Mouse (Mus musculus) midbrain, embryonic 14.5 days (tissue): ENCODE measurements at regions not wholly inside any gene's neighbourhood (a gene's known extent, or its start where the extent isn't known, plus 50 kb on each side); places are given as distances from the start of the nearest gene placed in this dataset.

Experiments
- ATAC-seq: fragments of 200-750 bp; cut with Nextera tagmentation; 2 replicates; pipeline ENCODE4 v1.8.0; 2017; ENCODE audit warnings: moderate number of reproducible peaks, moderate library complexity; ENCODE audit not compliant: low FRiP score, low TSS enrichment
- DNase-seq: peaks from one replicate; pipeline ENCODE4 v3.0.0-alpha.2; 2015
- H3K27ac ChIP-seq: fragments of 300-500 bp; sonication (generic); replicated peaks from 2 replicates; pipeline ENCODE4 v1.5.1; 2014; ENCODE audit warnings: mild to moderate bottlenecking, low read depth, low read length, moderate library complexity
- H3K27me3 ChIP-seq: fragments of 300-500 bp; sonication (generic); 2 replicates; pipeline ENCODE4 v1.6.1; 2014; ENCODE audit warnings: low read length, control low read depth, mixed read lengths; ENCODE audit not compliant: control insufficient read depth, insufficient read depth
- H3K36me3 ChIP-seq: fragments of 300-500 bp; sonication (generic); 2 replicates; pipeline ENCODE4 v1.6.1; 2014; ENCODE audit warnings: low read length, control low read depth; ENCODE audit not compliant: control insufficient read depth, insufficient read depth
- H3K4me1 ChIP-seq: fragments of 300-500 bp; sonication (generic); 2 replicates; pipeline ENCODE4 v1.6.1; 2014; ENCODE audit warnings: mild to moderate bottlenecking, antibody characterized with exemption, low read length, control low read depth; ENCODE audit not compliant: control insufficient read depth, insufficient read depth
- H3K4me2 ChIP-seq: fragments of 300-500 bp; sonication (generic); 2 replicates; pipeline ENCODE4 v1.6.1; 2014; ENCODE audit warnings: mild to moderate bottlenecking, low read length, moderate library complexity
- H3K4me3 ChIP-seq: fragments of 300-500 bp; sonication (generic); replicated peaks from 2 replicates; pipeline ENCODE4 v1.5.1; 2014; ENCODE audit warnings: low read depth, low read length
- H3K9ac ChIP-seq: fragments of 300-500 bp; sonication (generic); replicated peaks from 2 replicates; pipeline ENCODE4 v1.6.1; 2014; ENCODE audit warnings: mild to moderate bottlenecking, low read length, moderate library complexity
- H3K9me3 ChIP-seq: fragments of 300-500 bp; sonication (generic); 2 replicates; pipeline ENCODE4 v1.6.1; 2016; ENCODE audit warnings: low read length, control low read depth, mixed read lengths; ENCODE audit not compliant: control insufficient read depth
- WGBS: fragments of 180-500 bp; shearing (Covaris S2); extraction: QIAGEN DNeasy Blood & Tissue Kit; methylation state at CpG from one replicate; pipeline ENCODE4 v1.1.7; 2014; 5-methylcytosine and 5-hydroxymethylcytosine counted together

- ATAC-seq (no peak), DNase-seq (no peak)
- Histone ChIP-seq H3K4me2 (no peak overlapping the region), H3K4me3 (no peak overlapping the region), H3K4me1 (no peaks in the 10 kb centered on the region), H3K27me3 (no peaks in the 10 kb centered on the region), H3K9me3 (peaks cover 2% of the 10 kb centered on the region; the same call in 1 of the 2 replicates), H3K36me3 (no peaks in the 10 kb centered on the region), H3K9ac (no peak overlapping the region), H3K27ac (no peak overlapping the region)
- WGBS = 87% methylated on average over 8 of the region's 8 CpGs
These were observed 124.5 kb upstream of the Dio3 start for GRCm38 (mm10) chr12:110154225-110154962.

GRCm38 (mm10) chr12:110154963-110155325 lies 123.9 kb upstream of the Dio3 start:
- Histone ChIP-seq H3K36me3 (no peaks in the 10 kb centered on the region), H3K9me3 (no peaks in the 10 kb centered on the region), H3K4me2 (no peak overlapping the region), H3K27ac (no peak overlapping the region), H3K4me3 (no peak overlapping the region), H3K9ac (no peak overlapping the region), H3K4me1 (no peaks in the 10 kb centered on the region), H3K27me3 (no peaks in the 10 kb centered on the region)
- DNase-seq = no peak
- no peak for ATAC-seq
- WGBS = 89% methylated on average over 4 of the region's 4 CpGs

DNA sequence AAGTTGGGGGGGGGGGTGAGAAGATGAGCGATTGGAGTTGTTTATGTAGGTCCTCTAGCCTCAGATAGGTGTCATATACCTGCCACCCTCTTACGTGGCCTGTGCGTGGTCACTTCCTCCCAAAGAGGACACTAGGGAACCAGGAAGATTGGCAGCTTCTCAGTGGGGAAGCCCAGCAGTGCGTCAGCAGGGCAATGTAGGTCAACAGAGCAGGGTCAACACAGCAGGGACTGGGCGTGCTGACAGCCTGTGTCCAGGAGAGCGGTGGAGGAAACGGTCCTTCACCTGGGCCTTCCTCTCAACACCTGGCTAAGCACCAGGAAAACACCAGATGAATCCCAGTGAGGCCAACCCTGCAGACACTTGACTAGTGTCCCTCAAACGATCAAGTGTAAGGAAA lies 122.4 kb upstream of the Dio3 start:
- DNase-seq = no peak
- H3K4me1 ChIP-seq = no peaks in the 10 kb centered on the region
- H3K27ac ChIP-seq = no peak overlapping the region
- no peaks in the 10 kb centered on the region for H3K36me3 ChIP-seq
- no peaks in the 10 kb centered on the region for H3K9me3 ChIP-seq
- no peaks in the 10 kb centered on the region for H3K27me3 ChIP-seq
- H3K4me2 ChIP-seq = no peak overlapping the region
- no peak overlapping the region for H3K4me3 ChIP-seq
- no peak overlapping the region for H3K9ac ChIP-seq
- WGBS = 43% methylated on average over 8 of the region's 8 CpGs
- no peak for ATAC-seq

GRCm38 (mm10) chr12:110157998-110158747 lies 120.7 kb upstream of the Dio3 start:
- Histone ChIP-seq H3K9ac (no peak overlapping the region), H3K9me3 (no peaks in the 10 kb centered on the region), H3K27me3 (no peaks in the 10 kb centered on the region), H3K4me3 (no peak overlapping the region), H3K27ac (no peak overlapping the region), H3K4me1 (no peaks in the 10 kb centered on the region), H3K4me2 (no peak overlapping the region), H3K36me3 (no peaks in the 10 kb centered on the region)
- ATAC-seq (no peak), DNase-seq (no peak)
- WGBS = 82% methylated on average over 16 of the region's 16 CpGs

DNA sequence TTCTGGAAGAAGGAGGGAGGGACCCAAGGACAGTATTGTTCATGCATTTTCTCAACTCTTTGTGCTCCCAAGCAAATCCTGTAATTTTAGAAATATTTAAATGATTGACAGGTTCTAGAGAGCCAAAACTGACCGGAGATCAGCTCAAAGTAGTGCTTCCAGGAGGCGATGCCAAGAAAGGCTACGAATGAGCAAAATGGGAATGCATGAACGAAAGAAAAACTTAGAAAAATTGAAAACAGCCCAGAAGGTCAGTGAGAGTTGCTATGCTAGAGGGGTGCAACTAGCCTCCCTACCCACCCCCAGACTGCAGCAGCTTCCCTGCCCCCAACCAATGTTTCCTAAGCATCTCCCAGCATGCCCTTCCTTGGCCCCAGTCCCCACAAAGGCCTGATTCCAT lies 117.6 kb upstream of the Dio3 start:
- no peak for DNase-seq
- no peak overlapping the region for H3K4me3 ChIP-seq
- WGBS = 89% methylated on average over 4 of the region's 4 CpGs
- no peaks in the 10 kb centered on the region for H3K9me3 ChIP-seq
- H3K36me3 ChIP-seq = no peaks in the 10 kb centered on the region
- no peaks in the 10 kb centered on the region for H3K4me1 ChIP-seq
- H3K27me3 ChIP-seq = no peaks in the 10 kb centered on the region
- no peak overlapping the region for H3K27ac ChIP-seq
- no peak overlapping the region for H3K4me2 ChIP-seq
- no peak overlapping the region for H3K9ac ChIP-seq
- ATAC-seq = no peak

- DNase-seq (no peak), ATAC-seq (no peak)
- WGBS = 86% methylated on average over 13 of the region's 13 CpGs
- H3K36me3 ChIP-seq = no peaks in the 10 kb centered on the region
- no peak overlapping the region for H3K4me3 ChIP-seq
- no peak overlapping the region for H3K9ac ChIP-seq
- H3K27me3 ChIP-seq = no peaks in the 10 kb centered on the region
- no peak overlapping the region for H3K4me2 ChIP-seq
- H3K27ac ChIP-seq = no peak overlapping the region
- no peaks in the 10 kb centered on the region for H3K4me1 ChIP-seq
- H3K9me3 ChIP-seq = no peaks in the 10 kb centered on the region
These were observed 113.4 kb upstream of the Dio3 start for GRCm38 (mm10) chr12:110165462-110165861.

DNA sequence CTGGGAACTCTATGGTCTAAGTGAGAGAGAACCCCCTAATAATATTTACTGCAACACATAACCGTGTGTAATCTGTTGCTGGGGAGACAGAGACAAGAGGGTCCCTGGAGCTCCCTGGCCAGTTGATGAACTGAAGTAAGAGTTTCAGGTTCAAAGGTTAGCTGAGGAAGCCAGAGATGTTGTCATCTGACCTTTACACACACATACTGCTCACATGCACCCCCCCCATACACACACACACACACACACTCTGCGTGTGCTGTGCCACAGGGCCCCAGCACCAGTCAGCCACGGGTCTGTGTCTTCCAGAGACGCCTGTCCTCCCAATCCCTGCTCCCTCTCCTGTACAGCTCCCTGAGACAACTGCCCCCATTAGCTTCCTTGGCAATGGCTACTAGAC lies 110.5 kb upstream of the Dio3 start:
- 85% methylated on average over 4 of the region's 4 CpGs for WGBS
- Histone ChIP-seq H3K9me3 (no peaks in the 10 kb centered on the region), H3K4me1 (no peaks in the 10 kb centered on the region), H3K4me3 (no peak overlapping the region), H3K4me2 (no peak overlapping the region), H3K9ac (no peak overlapping the region), H3K27me3 (no peaks in the 10 kb centered on the region), H3K36me3 (no peaks in the 10 kb centered on the region), H3K27ac (no peak overlapping the region)
- ATAC-seq (no peak), DNase-seq (no peak)

DNA sequence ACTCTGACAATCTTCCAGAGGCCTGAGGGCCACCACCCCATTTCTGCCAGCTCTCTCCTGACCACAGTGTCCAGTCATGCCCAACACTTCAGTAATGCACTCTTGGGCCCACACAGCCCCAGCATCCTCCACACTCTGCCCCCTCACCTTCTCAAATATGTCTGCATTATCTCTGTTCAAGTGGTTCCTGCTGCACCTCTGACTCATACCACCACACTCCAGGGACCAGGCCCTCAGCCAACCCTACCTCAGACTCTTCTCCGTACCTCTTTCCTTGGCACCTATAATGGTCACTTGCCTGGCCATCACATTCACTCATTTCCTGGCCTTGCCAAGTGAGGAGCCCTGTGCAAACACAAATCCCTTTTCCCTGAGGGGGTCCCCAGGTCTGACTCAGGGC lies 109.6 kb upstream of the Dio3 start:
- no peak overlapping the region for H3K4me3 ChIP-seq
- H3K36me3 ChIP-seq = no peaks in the 10 kb centered on the region
- H3K4me1 ChIP-seq = no peaks in the 10 kb centered on the region
- no peak overlapping the region for H3K9ac ChIP-seq
- no peaks in the 10 kb centered on the region for H3K27me3 ChIP-seq
- H3K9me3 ChIP-seq = no peaks in the 10 kb centered on the region
- WGBS = 88% methylated on average over 1 of the region's 1 CpGs
- no peak overlapping the region for H3K4me2 ChIP-seq
- DNase-seq (no peak), ATAC-seq (no peak)
- no peak overlapping the region for H3K27ac ChIP-seq

GRCm38 (mm10) chr12:110170496-110170895 lies 108.4 kb upstream of the Dio3 start:
- Histone ChIP-seq H3K9ac (no peak overlapping the region), H3K27me3 (no peaks in the 10 kb centered on the region), H3K4me2 (no peak overlapping the region), H3K9me3 (no peaks in the 10 kb centered on the region), H3K4me1 (no peaks in the 10 kb centered on the region), H3K27ac (no peak overlapping the region), H3K36me3 (no peaks in the 10 kb centered on the region), H3K4me3 (no peak overlapping the region)
- no peak for DNase-seq
- 91% methylated on average over 8 of the region's 8 CpGs for WGBS
- ATAC-seq = no peak
